Mouse (Mus musculus) forebrain, postnatal 0 days (tissue): Measurements from ENCODE around the gene Miga1. TPM values are rescaled to one million over a fixed set of nuclear protein-coding genes. Genes with fewer than 3 reads are reported as not detected.

Experiments used
- ATAC-seq: fragments of 200-750 bp; cut with Nextera tagmentation; 2 replicates; pipeline ENCODE4 v1.8.0; 2017; ENCODE audit warnings: mild to moderate bottlenecking, moderate library complexity
- DNase-seq: peaks from one replicate; pipeline ENCODE4 v3.0.0-alpha.2; 2015
- H3K27ac ChIP-seq: fragments of 300-500 bp; sonication (generic); 2 replicates; pipeline ENCODE4 v1.5.1; 2014; ENCODE audit warnings: low read depth, mild to moderate bottlenecking, antibody characterized with exemption, low read length, moderate library complexity, mixed read lengths
- H3K27me3 ChIP-seq: fragments of 300-500 bp; sonication (generic); 2 replicates; pipeline ENCODE4 v1.6.1; 2014; ENCODE audit warnings: mild to moderate bottlenecking, low read length, mixed read lengths; ENCODE audit not compliant: insufficient read depth
- H3K36me3 ChIP-seq: fragments of 300-500 bp; sonication (generic); 2 replicates; pipeline ENCODE4 v1.6.1; 2014; ENCODE audit warnings: mild to moderate bottlenecking, moderate library complexity; ENCODE audit not compliant: insufficient read depth
- H3K4me1 ChIP-seq: fragments of 300-500 bp; sonication (generic); 2 replicates; pipeline ENCODE4 v1.6.1; 2014; ENCODE audit warnings: antibody characterized with exemption; ENCODE audit not compliant: insufficient read depth
- H3K4me2 ChIP-seq: fragments of 300-500 bp; sonication (generic); 2 replicates; pipeline ENCODE4 v1.6.1; 2014; ENCODE audit warnings: low read depth, mild to moderate bottlenecking, moderate library complexity
- H3K4me3 ChIP-seq: fragments of 300-500 bp; sonication (generic); 2 replicates; pipeline ENCODE4 v1.5.1; 2014; ENCODE audit warnings: low read depth, low read length, mixed read lengths
- H3K9ac ChIP-seq: fragments of 300-500 bp; sonication (generic); 2 replicates; pipeline ENCODE4 v1.6.1; 2014; ENCODE audit warnings: mild to moderate bottlenecking
- H3K9me3 ChIP-seq: fragments of 300-500 bp; sonication (generic); 2 replicates; pipeline ENCODE4 v1.6.1; 2016; ENCODE audit warnings: low read length
- CTCF ChIP-seq: sonication (generic); IDR thresholded peaks from 2 replicates; pipeline ENCODE4 v1.5.1; 2016; ENCODE audit warnings: antibody characterized with exemption, control low read depth, low read depth
- WGBS: fragments of 180-500 bp; shearing (Covaris S2); extraction: QIAGEN DNeasy Blood & Tissue Kit; methylation state at CpG from one replicate; pipeline ENCODE4 v1.1.7; 2014; 5-methylcytosine and 5-hydroxymethylcytosine counted together
- polyA plus RNA-seq: library from polyadenylated mRNA; unstranded; fragments of >200 nt; fragmentation: Nextera tagmentation; extraction: Ambion mirVana; gene quantifications from 2 replicates; pipeline ENCODE4 v1.2.1, GENCODE M21; 2015
- total RNA-seq: library from RNA; depleted of rRNA; stranded (reverse); fragments of >200 nt; gene quantifications from 2 replicates; pipeline ENCODE4 v1.2.3, GENCODE M21; 2014

The Miga1 gene
- total and polyA plus RNA-seq, 2 experiments from 2014 or later = 18.8 to 24.3 TPM

- Histone ChIP-seq H3K4me3 (no peak overlapping the region), H3K27ac (no peak overlapping the region), H3K9ac (no peak overlapping the region), H3K36me3 (peaks cover 78% of the 10 kb centered on the region), H3K9me3 (no peaks in the 10 kb centered on the region), H3K27me3 (no peaks in the 10 kb centered on the region), H3K4me2 (no peak overlapping the region), H3K4me1 (no peaks in the 10 kb centered on the region)
- ATAC-seq = no peak
- peak; percentile 11; the same call in 1 of the 2 replicates for TF ChIP-seq CTCF
- no peak for DNase-seq
- WGBS = 84% methylated on average over 9 of the region's 9 CpGs
Observed at GRCm38 (mm10) chr3:152287810-152288209, 52.4 kb downstream of the Miga1 start.

DNA sequence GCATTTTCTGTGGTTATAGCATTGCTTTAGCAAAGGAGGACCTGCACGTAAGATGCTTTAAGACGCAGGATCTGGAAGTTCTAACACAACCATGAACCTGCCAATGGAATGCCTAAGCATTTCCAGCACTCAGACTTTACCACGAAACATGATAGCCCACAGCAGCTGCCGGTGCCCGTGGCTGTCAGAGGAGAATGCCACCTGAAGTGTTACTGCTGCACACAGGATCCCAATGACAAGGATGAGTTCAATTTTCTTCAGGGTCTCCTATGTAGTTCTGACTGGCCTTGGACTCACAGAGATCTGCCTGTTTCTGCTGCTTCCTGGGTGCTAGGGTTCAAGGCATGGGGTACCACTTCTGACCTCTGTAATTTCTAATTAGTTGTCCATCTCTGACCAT, 55.4 kb downstream of the Miga1 start:
- Histone ChIP-seq H3K9me3 (no peaks in the 10 kb centered on the region), H3K9ac (no peak overlapping the region), H3K4me1 (no peaks in the 10 kb centered on the region), H3K4me2 (no peak overlapping the region), H3K27ac (no peak overlapping the region), H3K36me3 (peaks cover 61% of the 10 kb centered on the region), H3K4me3 (no peak overlapping the region), H3K27me3 (no peaks in the 10 kb centered on the region)
- ATAC-seq (no peak), DNase-seq (no peak)
- 95% methylated on average over 5 of the region's 5 CpGs for whole genome bisulfite sequencing
- no peak for TF ChIP-seq CTCF

DNA sequence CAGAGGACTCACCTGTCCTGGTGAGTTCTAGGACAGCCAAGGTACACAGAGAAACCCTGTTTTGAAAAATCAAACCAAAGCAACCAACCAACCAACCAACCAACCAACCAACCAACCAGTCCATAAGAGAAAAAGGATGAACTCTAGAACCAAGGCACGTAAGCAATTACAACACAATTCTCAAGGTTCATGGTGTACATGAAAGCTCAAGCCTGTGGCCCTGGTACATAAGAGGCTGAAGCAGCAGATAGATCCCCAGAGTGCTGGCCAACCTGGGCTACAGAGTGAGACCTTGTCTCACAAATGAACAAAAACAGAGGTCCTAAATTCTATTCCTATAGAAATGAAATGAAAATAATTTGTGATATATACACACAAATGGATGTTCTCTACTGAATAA, 55.9 kb downstream of the Miga1 start:
- H3K9me3 ChIP-seq = no peaks in the 10 kb centered on the region
- H3K36me3 ChIP-seq = peaks cover 59% of the 10 kb centered on the region
- no peak for TF ChIP-seq CTCF

GRCm38 (mm10) chr3:152282126-152282525, 58.1 kb downstream of the Miga1 start:
- Histone ChIP-seq H3K9ac (no peak overlapping the region), H3K4me3 (no peak overlapping the region), H3K36me3 (peaks cover 47% of the 10 kb centered on the region), H3K4me2 (no peak overlapping the region), H3K27ac (no peak overlapping the region), H3K4me1 (no peaks in the 10 kb centered on the region), H3K27me3 (no peaks in the 10 kb centered on the region), H3K9me3 (no peaks in the 10 kb centered on the region)
- ATAC-seq (no peak), DNase-seq (no peak)
- no peak for TF ChIP-seq CTCF
- whole genome bisulfite sequencing = 28% methylated on average over 3 of the region's 3 CpGs

More for the DNA sequence above, 55.9 kb downstream of the Miga1 start:
- Histone ChIP-seq H3K27ac (no peak overlapping the region), H3K4me1 (no peaks in the 10 kb centered on the region), H3K4me2 (no peak overlapping the region), H3K4me3 (no peak overlapping the region), H3K9ac (no peak overlapping the region), H3K27me3 (no peaks in the 10 kb centered on the region)
- DNase-seq (no peak), ATAC-seq (no peak)
- WGBS = 100% methylated on average over 1 of the region's 1 CpGs

DNA sequence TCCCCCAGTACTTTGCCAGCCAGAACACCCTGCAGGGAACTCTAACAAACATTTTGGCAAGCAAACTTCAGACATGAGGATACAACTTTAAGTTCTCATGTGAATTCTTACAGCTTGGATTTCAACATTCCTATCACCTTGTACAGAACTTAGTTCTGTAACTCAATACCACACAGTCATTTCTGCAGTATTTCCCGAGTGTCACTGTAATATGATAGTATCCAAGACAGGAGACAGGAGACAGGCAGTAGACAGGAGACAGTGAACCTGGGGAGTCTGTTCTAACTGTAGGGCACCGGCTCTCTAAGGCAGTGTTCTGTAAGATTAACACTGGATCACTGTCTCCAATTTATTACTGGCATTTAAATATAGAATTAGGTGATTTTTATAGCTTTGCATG, 61.8 kb downstream of the Miga1 start:
- peaks cover 31% of the 10 kb centered on the region for H3K36me3 ChIP-seq
- ATAC-seq (no peak), DNase-seq (no peak)
- no peaks in the 10 kb centered on the region for H3K4me1 ChIP-seq
- H3K27ac ChIP-seq = no peak overlapping the region
- WGBS = 78% methylated on average over 2 of the region's 2 CpGs
- H3K9ac ChIP-seq = no peak overlapping the region
- H3K4me2 ChIP-seq = no peak overlapping the region
- no peak for TF ChIP-seq CTCF
- no peaks in the 10 kb centered on the region for H3K9me3 ChIP-seq
- no peak overlapping the region for H3K4me3 ChIP-seq
- H3K27me3 ChIP-seq = no peaks in the 10 kb centered on the region

DNA sequence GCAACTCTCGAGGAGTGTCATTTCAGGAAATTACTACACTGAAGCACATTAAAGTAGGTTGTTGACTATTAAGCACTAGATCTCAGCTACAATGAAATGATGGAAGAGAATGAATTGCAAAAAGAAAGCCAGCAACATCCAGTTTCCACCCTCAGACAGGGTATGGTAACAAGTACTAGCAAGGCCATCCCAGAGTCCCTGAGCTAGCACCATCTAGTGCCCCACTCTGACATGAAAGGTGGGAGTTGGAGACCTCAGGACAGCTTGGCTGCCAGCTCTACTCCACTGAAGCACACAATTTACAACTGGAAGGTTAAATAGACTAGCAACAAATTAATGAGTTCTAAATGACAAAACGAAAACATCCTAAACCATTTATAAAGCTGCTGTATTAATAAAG, 62.3 kb downstream of the Miga1 start:
- DNase-seq = no peak

GRCm38 (mm10) chr3:152276935-152277334, 63.3 kb downstream of the Miga1 start:
- H3K4me3 ChIP-seq = no peak overlapping the region
- no peaks in the 10 kb centered on the region for H3K4me1 ChIP-seq
- no peaks in the 10 kb centered on the region for H3K9me3 ChIP-seq
- H3K9ac ChIP-seq = no peak overlapping the region
- no peak overlapping the region for H3K4me2 ChIP-seq
- no peak overlapping the region for H3K27ac ChIP-seq
- DNase-seq (no peak), ATAC-seq (no peak)
- no peaks in the 10 kb centered on the region for H3K27me3 ChIP-seq
- WGBS = 94% methylated on average over 3 of the region's 3 CpGs
- TF ChIP-seq CTCF = no peak
- peaks cover 21% of the 10 kb centered on the region for H3K36me3 ChIP-seq

More for the DNA sequence above, 62.3 kb downstream of the Miga1 start:
- Histone ChIP-seq H3K36me3 (peaks cover 30% of the 10 kb centered on the region), H3K4me2 (no peak overlapping the region), H3K9me3 (no peaks in the 10 kb centered on the region), H3K27ac (no peak overlapping the region), H3K9ac (no peak overlapping the region), H3K4me1 (no peaks in the 10 kb centered on the region), H3K4me3 (no peak overlapping the region), H3K27me3 (no peaks in the 10 kb centered on the region)
- ATAC-seq = no peak
- TF ChIP-seq CTCF = no peak
- WGBS = 92% methylated on average over 2 of the region's 2 CpGs

GRCm38 (mm10) chr3:152275008-152275407, 65.2 kb downstream of the Miga1 start:
- DNase-seq (no peak), ATAC-seq (no peak)
- 73% methylated on average over 8 of the region's 8 CpGs for WGBS
- Histone ChIP-seq H3K4me3 (no peak overlapping the region), H3K27ac (no peak overlapping the region), H3K4me1 (no peaks in the 10 kb centered on the region), H3K9ac (no peak overlapping the region), H3K4me2 (no peak overlapping the region), H3K9me3 (no peaks in the 10 kb centered on the region), H3K36me3 (peaks cover 21% of the 10 kb centered on the region), H3K27me3 (no peaks in the 10 kb centered on the region)
- TF ChIP-seq CTCF = no peak
